Mouse (Mus musculus) left cerebral cortex, adult 8-10 months (tissue): ENCODE data around the gene Als2cl. TPM values are rescaled to one million over a fixed set of nuclear protein-coding genes. Genes with fewer than 3 reads are reported as not detected.

Source experiments
- DNase-seq, 2 experiments: peaks; one replicate each; pipeline ENCODE4 v3.0.0; 2022; ENCODE audit warnings: low spot score in 2 of 2
- total RNA-seq, 4 experiments: library from RNA; stranded (reverse); gene quantifications; 2 replicates each; pipeline ENCODE4 v1.2.4; 2022

Als2cl gene
- total RNA-seq, 4 experiments from 2014 or later = 8.4 to 13.0 (median 10.4) TPM

DNA sequence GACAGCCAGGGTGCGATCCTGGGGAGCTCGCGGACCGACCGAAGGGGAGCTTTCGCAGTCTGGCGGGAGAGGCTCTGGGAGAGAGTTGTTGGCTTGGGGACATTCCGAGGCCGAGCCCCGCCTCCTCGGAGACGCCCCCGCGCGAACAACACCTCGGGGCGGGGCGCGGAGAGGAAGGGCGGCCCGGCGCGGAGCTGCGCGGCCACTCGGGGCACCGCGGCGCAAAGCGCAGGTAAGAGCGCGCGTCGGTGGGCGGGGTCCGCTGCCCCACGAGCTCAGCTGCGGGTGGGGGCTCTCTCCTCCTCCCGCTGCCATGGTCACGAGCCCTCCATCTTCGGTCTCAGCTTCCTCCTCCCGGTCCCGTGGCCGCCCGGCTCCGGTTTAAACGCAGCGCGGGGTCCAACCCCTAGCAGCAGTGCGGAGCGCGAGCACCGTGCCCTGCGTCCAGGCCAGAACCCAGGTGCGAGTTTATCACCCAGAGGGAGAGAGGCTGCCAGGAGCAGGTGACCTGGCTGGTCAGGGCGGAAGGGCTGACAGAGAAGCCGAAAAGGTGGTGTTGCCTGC, 410 bp downstream of the Als2cl start, which contains the start of gene Tmie:
TSS of gene Tmie (minus strand) at position 116 of the 564 bp plus-strand sequence.
- DNase-seq = peak in 1 of 2 experiments; percentile 36

DNA sequence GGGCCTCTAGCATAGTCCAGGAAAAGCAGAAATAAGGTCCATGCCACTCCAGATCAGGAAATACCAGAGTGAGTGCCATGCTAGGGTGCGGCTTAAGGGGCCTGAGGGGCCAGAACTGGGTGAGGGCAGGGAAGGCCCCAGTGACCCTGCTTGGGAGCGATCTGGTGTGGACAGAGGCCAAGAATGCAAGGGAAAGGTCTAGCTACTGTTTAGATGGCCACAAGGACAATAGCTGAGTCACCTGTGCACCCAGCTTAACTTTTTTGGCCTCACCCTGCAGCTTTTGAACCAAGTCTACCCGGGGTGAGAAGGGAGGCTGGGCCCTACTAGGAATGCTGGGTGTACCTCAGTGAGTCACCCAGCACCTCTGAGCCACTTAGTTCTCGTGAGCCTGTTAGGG, 1.1 kb downstream of the Als2cl start:
- DNase-seq = no peak

DNA sequence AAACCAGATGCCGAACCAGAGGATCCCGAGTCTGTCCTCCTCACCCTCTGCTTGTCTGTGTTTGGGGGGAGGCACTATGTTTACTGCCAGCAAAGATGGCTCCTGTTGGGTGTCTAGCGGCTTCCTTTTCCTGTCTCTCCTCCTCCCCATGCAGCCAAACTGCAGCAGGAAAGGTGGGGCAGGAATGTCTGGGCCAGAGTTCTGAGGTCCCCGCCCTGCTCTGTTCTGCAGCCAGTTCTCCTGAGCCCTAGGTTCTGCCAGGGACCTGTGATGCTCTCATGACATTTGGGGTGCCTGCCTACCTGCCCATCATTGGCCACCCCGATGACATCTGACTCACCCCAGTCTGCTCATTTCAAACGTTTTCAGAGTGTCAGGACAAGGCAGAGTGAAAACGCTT, 2.3 kb downstream of the Als2cl start:
- DNase-seq = no peak

DNA sequence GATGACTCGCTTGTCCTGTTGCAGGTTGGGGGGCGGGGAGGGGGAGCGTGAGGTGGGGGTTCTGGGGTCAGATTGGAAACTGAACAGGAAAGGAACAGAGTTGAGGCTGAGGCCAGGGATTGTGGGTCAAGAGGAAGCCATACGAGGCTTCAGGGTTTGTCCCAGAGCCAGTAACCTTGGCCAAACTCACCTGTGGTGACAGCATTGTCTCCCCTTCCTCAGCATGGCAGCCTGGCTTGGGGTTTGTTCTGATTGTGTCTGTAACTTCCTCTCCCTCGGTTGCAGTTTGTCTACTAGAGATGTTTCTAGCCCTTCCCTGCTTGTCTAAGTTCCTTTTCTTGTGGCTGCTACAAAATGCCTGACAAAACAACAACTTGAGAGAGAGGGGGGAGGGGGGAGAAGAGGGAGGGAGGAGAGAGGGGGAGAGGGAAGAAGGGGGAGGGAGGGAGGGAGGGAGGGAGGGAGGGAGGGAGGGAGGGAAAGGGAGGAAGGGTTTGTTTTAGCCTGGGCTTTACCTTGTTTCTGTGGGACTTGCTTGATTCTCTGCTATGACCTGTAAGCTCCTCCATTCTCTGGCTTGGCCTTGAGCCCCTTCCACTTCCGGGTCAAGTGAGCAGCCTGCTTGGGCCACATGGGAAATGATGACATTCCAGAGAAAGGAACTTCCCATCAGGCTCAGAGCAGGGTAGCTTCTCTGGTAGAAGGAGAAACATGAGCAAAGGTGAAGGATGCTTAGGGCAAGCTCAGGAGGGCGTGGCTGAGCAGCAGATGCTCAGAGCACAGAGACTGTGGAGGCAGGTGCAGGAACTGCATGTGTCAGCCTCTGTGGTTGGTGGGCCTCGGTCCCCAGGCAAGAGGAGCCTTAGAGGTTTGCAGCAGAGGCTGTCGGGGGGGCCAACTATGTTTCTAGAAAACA, 8.0 kb downstream of the Als2cl start:
- DNase-seq = no peak

DNA sequence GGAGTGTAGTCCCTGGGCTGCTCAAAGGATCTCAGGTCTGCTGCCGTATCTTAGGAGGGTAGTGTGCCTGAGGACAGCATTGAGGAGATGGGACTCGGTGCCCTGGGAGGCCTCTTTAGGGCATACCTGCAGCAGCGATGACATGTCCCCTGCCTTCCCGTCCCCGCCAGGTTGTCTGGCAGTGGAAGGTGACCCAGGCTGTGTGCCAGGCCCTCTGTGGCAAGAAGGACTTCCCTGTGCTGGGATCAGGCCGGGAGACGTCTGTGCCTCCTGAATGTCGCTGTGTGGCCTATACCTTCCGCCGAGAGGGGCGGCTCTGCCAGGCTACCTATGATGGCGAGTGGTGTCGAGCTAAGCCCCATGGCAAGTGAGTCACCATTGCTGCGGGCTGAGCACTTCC, 9.3 kb downstream of the Als2cl start:
- no peak for DNase-seq

DNA sequence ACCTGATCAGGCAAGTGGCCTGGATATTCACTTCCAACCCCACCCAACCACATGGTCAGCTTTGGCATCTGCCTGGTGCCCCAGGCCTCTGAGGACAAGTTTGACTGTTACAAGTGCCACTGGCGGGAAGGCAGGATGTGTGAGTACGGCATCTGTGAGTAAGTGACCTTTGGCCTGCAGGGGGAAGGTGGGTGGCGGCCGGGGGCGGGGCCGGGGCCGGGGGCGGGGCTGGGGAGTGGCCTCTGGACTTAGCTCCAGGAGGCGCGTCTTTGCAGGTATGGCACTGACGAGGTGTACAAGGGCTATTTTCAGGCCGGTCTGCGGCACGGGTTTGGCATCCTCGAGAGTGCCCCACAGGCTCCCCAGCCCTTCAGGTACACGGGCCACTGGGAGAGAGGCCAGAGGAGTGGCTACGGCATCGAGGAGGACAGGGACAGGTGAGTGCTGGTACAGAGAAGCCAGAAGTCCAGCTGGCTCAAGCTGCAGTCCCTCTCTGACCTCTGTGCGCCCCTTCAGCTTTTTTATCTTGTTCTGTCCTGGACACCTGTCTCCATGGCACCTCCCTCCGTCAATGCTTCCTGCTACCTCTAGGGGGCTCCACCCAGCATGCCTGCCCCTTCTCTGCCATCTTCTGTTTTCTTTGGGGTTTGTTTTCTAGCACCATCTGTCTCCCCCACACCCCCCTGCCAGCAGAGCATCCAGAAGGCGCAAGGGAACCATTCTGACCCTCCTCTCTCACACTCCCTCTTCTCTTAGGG, 10.5 kb downstream of the Als2cl start:
- no peak for DNase-seq

DNA sequence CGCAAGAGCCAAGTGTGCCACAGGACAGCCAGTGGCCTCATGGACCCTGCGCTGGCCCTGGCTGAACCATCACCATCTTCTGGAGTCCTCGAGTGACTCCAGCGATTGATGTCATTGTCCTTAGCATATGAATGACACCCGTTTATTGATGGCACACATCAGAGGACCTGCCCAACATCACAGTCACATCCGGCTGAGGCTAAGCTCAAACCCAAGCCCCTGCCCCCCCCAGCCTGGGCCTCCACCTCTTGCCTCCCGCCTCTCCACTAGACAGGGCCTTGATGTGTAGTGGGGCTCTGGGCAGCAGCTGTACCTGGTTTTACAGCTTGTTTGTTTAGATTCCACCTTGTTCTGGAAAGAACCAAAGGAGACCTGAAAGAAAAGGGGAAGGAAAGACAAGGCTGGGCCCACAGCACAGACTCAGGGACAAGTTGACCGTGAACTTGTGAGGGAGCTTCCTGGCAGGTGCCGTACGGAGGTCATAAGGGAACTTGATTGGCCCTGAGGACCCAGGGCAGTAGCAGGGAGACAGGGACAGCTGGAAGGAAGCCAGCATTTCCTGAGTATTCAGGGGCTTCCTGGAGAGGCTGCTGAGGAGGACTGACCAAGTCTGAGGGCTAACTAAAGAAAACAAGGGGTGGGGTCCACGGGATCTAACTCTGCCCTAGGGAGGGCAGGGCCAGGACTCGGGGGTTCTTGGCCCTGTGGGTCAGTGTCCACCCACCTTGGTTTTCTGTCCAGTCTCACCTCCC, 11.6 kb downstream of the Als2cl start:
- DNase-seq = no peak

DNA sequence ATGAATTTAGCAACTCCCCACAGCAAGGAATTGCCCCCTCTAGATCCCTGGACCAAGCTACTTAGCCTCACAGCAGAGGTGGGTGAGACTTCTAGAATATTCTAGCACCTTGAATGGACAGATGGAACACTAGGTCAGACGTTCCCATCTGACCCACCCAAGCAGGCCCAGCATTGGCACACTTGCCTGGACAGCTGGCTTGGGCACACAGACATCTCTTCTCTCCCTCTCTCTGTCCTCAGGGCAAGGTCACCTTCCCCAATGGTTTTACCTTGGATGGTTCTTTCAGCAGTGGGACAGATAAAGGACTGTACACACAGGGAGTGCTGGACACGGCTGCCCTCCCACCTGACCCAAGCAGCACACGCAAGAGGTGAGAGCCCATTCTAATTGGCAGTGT, 12.9 kb downstream of the Als2cl start:
- DNase-seq = no peak

DNA sequence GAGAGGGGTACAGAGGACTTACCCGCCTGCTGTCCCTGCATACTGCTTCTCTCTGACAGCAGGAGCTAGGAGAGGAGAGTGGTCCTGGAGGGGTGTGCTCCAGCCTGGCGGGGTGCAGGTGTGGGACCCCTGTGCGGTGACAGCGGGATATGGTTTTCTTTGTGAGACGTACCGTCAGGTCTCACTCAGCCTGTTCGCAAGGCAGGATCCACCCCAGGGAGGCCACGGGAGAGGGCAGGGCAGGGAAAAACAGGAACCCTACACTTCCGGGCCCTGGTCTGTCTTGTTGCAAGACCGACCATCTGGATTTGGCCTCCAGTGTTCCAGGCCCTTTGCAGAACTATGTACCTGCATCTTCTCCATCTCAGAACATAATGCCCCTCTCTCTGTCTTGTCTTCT, 13.8 kb downstream of the Als2cl start:
- no peak for DNase-seq

DNA sequence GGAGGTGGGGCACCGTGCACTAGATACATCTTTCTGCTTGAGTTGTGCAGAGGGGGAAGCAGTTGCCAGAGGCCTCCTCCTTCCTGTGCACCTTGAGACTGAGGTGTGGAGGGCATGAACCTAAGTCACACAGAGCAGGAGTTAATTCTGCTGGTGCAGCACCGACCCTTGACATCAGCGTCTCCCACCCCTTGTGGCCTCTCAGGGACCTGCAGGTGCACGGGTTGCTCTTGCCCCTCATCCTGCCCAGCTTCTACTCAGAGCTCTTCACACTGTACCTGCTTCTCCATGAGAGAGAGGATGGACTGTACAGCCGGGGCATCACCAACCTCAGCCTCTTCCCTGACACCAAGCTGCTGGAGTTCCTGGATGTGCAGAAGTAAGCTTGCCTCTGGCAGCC, 15.8 kb downstream of the Als2cl start:
- DNase-seq = no peak

DNA sequence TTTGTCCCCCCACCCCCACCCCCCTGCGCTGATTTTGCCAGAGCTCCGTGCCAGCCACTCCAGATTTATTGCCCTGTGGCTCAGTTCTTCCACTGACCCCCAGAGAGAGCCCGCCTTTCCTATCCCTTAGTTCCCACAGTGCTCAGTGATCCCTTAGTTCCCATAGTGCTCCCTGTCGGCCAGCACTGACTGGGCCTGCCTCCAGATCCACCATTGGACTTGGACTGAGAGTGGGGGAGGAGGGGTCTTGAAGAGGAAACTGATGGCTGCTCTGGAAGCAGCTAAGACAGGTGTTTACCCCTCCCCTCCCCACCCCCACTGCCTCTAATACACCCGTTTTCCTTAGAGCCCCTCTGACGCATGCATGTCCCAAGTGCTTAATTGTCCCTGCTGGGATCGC, 16.3 kb downstream of the Als2cl start:
- DNase-seq = no peak

DNA sequence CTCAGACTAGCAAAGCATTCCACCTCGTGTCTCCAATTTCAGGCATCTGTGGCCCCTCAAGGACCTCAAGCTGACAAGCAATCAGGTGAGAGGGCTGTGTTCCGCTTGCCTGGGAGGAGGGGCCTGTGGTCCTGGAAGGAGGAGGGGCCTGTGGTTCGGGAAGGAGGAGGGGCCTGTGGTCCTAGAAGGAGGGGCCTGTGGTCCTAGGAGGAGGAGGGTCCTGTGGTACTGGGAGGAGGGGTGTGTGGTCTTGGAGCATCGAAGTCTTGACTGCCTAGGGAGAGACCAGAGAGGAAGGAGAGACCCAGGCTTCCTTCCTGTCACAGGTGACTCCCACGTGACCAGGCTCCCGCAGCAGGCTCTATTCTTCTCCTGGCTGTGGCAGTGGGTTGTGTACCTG, 16.9 kb downstream of the Als2cl start:
- DNase-seq = no peak

DNA sequence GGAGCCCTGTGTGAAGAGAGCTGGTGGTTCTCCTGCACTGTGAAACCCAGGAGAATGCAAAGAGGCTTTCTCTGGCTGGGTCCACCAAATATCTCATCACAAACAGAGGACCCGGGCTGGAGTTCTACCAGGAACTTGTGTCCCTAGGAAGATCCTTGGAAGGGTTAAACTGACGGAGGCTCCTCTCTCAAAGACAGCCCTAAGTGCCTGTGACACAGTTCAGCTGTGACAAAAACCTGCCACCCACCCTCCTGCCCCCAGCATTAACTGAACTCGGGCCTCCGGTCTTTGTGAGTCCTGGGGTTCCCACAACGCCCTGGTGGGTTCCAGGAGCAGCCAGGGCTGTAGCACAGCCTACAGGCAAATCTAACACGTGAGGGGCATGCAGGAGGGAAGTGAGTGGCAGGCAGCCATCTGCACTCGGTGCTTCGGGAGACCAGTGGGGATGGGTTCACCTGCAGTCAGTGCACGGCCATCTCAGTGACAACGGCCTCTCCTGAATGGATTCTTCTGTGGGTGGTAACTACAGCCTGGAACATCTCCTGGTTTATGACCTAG, 19.9 kb downstream of the Als2cl start:
- no peak for DNase-seq

DNA sequence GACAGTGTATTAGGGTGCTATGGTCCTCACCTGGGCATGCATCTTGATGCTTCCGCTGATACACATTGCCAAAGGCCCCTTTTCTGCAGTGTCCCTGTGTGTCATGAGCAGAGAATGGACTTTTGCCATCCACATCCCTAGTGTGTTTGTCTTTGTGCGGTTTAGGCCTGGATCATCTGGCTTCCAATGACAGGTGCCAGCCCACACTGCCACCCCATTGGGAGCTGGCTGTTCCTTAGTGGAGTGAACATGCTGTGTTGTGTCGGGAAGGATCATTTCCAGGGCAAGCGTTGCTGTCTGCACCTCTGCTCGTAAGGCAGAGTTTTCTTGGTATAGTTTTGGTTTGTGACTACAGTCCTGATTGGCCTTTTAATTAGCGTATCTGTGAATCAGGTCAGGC, 21.5 kb downstream of the Als2cl start:
- no peak for DNase-seq

DNA sequence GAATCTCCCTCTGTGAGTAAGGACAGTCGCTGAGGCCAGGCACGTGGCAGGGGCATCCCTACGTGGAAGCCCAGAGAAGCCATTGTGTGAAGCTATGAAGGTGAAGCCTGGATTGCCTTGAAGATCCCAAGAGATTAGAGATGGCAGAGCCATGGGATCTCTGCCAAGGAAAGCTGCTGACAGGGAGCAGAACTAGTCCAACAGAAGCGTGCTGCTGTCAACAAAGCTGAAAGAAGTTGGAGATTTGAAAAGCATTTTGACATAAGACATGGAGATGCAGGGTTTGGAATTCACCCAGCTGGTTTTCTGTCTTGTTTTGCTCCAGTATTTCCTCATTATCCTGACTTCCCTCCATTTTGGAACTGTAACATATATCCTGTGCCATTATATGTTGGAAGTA, 22.6 kb downstream of the Als2cl start:
- DNase-seq = no peak

DNA sequence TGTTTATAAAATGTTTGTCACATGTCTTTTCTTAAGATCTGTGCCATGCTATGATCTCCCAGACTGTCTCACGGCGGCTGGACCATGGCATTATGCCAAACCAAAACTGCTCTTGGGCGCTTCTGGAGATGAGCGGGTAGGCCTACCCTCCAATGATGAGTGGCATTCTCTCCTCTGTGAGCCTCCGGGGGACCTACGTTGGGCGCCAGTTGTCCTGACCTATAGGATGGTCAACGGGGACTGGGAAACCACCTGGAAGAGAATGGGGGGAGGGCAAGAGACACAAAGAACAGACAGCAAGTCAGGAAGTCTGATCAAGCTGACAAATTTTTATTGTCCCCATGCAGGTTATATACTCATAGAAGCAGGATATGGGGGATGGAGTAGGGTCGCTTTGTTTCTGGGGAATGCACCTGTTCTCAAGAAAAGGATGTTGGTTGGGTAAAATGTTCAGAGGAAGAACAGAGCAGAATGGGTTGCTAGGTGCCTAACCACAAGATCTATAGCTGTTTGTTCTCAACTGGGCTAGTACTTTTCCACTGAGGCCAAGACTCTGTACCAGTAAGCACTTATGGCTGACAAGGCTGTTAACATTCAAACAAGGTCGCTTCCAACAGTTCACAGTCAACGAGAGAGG, 27.6 kb downstream of the Als2cl start:
- DNase-seq = no peak

DNA sequence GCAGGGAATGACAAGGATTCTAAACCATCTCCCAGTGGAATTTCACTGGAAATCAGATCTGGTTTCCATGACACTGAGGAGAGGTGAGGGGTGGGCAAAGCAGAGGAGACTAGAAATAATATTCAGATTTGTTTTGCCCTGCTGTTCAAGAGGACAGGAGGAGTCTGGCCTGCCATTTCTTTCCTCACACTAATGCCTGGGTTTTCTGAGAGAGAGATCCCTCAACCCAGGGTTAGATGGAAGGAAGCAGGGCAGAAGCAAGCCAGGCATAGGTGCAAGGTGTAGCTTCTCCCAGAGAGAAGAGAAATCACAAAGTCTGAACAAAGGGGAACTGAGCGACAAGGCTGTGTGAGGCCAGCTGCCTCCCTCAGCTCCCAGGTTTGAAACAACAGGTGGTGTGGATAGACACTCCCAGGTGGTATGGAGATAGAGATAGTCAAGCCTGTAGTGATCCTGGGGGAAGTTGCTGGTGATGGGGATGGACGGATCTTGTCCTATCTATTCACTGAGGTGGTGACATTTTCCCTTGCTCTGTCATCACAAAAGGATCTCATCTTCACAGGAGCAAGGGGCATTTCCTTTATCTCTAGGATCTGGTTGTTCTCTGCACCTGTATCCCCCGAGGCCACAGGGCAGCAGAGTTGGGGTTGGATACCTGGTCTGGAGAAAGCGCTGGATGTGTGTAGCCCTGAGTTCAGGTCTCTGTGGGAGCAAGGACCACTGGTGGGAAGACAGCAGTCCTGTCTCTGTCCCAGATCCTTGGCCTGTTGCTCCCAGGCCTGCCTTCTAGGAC, 28.4 kb downstream of the Als2cl start:
- DNase-seq = no peak

DNA sequence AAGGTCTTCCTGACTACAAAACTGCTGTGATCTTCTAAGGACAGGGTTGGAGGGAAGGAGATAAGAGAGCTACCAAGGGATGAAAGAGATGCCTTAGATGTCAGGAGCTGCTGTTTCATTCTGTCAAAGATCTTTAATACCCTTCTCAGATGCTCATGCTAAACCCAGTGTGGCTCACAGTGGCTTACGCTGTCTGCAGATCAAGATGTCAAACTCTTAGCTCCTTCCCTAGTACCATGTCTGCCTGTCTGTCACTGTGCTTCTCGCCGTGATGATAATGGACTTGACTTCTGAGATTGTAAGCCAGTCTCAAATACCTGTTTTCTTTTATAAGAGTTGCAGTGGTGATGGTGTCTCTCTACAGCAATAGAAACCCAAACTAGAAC, 29.0 kb downstream of the Als2cl start:
- no peak for DNase-seq

DNA sequence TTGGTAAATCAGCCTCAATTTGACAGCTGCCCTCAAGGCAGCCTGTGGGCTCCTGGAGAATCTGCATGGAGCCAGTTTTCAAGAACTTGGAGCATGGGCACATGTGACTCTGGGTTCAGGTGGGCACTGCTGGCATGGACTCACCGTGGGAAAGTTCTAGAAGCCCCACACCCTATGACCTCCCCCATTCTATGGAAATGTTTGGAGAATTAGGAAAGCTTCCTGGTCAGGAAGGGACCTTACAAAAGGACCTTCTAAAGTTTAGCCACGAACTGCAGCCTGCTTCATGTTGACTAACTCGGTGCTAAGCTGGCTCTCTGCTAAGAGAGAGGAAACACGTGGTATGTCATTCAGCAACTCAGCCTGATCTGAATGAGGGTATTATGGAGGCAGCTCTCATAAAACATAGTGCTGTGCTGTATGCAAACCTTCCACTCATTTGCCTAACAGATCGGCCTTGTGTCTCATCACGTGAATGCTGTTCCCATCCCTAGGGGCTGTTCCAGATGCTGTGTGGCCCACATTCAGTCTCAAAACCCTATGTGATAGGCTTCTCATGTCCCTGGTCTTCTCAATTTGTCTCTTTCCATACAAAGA, 29.8 kb downstream of the Als2cl start:
- no peak for DNase-seq
